Mouse (Mus musculus): ENCODE results near the gene Leo1. TPM values are rescaled to one million over a fixed set of nuclear protein-coding genes. Genes with fewer than 3 reads are reported as not detected.
"Not testable (repeated sequence)": the region's sequence is repeated elsewhere in the genome, so short reads cannot be mapped to it uniquely, and the experiment has no call there.

Gene Leo1
- polyA plus RNA-seq, 1 experiment from 2014 or later = 42.9 TPM

GRCm38 (mm10) chr9:75429040-75429439 lies 12.3 kb upstream of the Leo1 start:
- Histone ChIP-seq H3K4me3 (replicated peaks) (no peak overlapping the region), H3K27ac (no peak overlapping the region), H3K9ac (no peak overlapping the region), H3K36me3 (no peaks in the 10 kb centered on the region), H3K4me2 (no peak overlapping the region), H3K27me3 (no peaks in the 10 kb centered on the region), H3K4me1 (0 out of 2 replicates have a peak, but pooled peaks cover 5% of the 10 kb centered on the region), H3K9me3 (replicated peaks) (no peaks in the 10 kb centered on the region)
- WGBS = 80% methylated on average over 2 of the region's 2 CpGs
- no peak for ATAC-seq (replicated peaks; ENCODE audit: low FRiP score)

GRCm38 (mm10) chr9:75429657-75430056 lies 11.7 kb upstream of the Leo1 start:
- Histone ChIP-seq H3K27me3 (no peaks in the 10 kb centered on the region), H3K9me3 (replicated peaks) (no peaks in the 10 kb centered on the region), H3K27ac (no peak overlapping the region), H3K4me2 (no peak overlapping the region), H3K4me3 (replicated peaks) (no peak overlapping the region), H3K9ac (no peak overlapping the region), H3K36me3 (no peaks in the 10 kb centered on the region), H3K4me1 (0 out of 2 replicates have a peak, but pooled peaks cover 9% of the 10 kb centered on the region)
- 82% methylated on average over 1 of the region's 1 CpGs for WGBS
- no peak for ATAC-seq (replicated peaks; ENCODE audit: low FRiP score)

GRCm38 (mm10) chr9:75430822-75431621 lies 10.3 kb upstream of the Leo1 start:
- H3K9ac ChIP-seq = no peak overlapping the region
- no peak for ATAC-seq (replicated peaks; ENCODE audit: low FRiP score)
- no peaks in the 10 kb centered on the region for H3K36me3 ChIP-seq
- no peak overlapping the region for H3K27ac ChIP-seq
- H3K4me3 ChIP-seq (replicated peaks) = no peak overlapping the region
- H3K4me1 ChIP-seq = peaks cover 9% of the 10 kb centered on the region
- WGBS = 79% methylated on average over 16 of the region's 16 CpGs
- H3K4me2 ChIP-seq = no peak overlapping the region
- H3K27me3 ChIP-seq = no peaks in the 10 kb centered on the region
- H3K9me3 ChIP-seq (replicated peaks) = no peaks in the 10 kb centered on the region

GRCm38 (mm10) chr9:75432694-75433093 lies 8.6 kb upstream of the Leo1 start:
- H3K4me1 ChIP-seq = peaks cover 9% of the 10 kb centered on the region
- H3K4me3 ChIP-seq (replicated peaks) = no peak overlapping the region
- H3K27ac ChIP-seq = no peak overlapping the region
- no peak for ATAC-seq (replicated peaks; ENCODE audit: low FRiP score)
- H3K27me3 ChIP-seq = no peaks in the 10 kb centered on the region
- no peak overlapping the region for H3K4me2 ChIP-seq
- no peak overlapping the region for H3K9ac ChIP-seq
- H3K36me3 ChIP-seq = no peaks in the 10 kb centered on the region
- no peaks in the 10 kb centered on the region for H3K9me3 ChIP-seq (replicated peaks)
- WGBS = 88% methylated on average over 3 of the region's 3 CpGs

- H3K27ac ChIP-seq = no peak overlapping the region
- no peak overlapping the region for H3K4me2 ChIP-seq
- no peak overlapping the region for H3K4me3 ChIP-seq (replicated peaks)
- H3K9me3 ChIP-seq (replicated peaks) = no peaks in the 10 kb centered on the region
- 35% methylated on average over 7 of the region's 7 CpGs for WGBS
- H3K27me3 ChIP-seq = no peaks in the 10 kb centered on the region
- 0 out of 2 replicates have a peak, but pooled peaks have one; percentile 34 for ATAC-seq (replicated peaks; ENCODE audit: low FRiP score)
- H3K36me3 ChIP-seq = no peaks in the 10 kb centered on the region
- no peak overlapping the region for H3K9ac ChIP-seq
- H3K4me1 ChIP-seq = peaks cover 9% of the 10 kb centered on the region
Measured at GRCm38 (mm10) chr9:75434172-75434793, 7.0 kb upstream of the Leo1 start.

- Histone ChIP-seq H3K4me1 (peaks cover 9% of the 10 kb centered on the region), H3K27me3 (no peaks in the 10 kb centered on the region), H3K4me3 (replicated peaks) (no peak overlapping the region), H3K9me3 (replicated peaks) (no peaks in the 10 kb centered on the region), H3K36me3 (no peaks in the 10 kb centered on the region), H3K4me2 (no peak overlapping the region), H3K27ac (no peak overlapping the region), H3K9ac (no peak overlapping the region)
- no peak for ATAC-seq (replicated peaks; ENCODE audit: low FRiP score)
- 73% methylated on average over 6 of the region's 6 CpGs for WGBS
Measured at GRCm38 (mm10) chr9:75434872-75435271, 6.5 kb upstream of the Leo1 start.

GRCm38 (mm10) chr9:75435291-75435690 lies 6.0 kb upstream of the Leo1 start:
- Histone ChIP-seq H3K27ac (no peak overlapping the region), H3K4me3 (replicated peaks) (no peak overlapping the region), H3K9ac (no peak overlapping the region), H3K9me3 (replicated peaks) (no peaks in the 10 kb centered on the region), H3K4me2 (no peak overlapping the region), H3K36me3 (no peaks in the 10 kb centered on the region), H3K4me1 (peaks cover 9% of the 10 kb centered on the region), H3K27me3 (no peaks in the 10 kb centered on the region)
- ATAC-seq (replicated peaks; ENCODE audit: low FRiP score) = no peak
- WGBS = 85% methylated on average over 4 of the region's 4 CpGs

- H3K36me3 ChIP-seq = no peaks in the 10 kb centered on the region
- H3K9ac ChIP-seq = no peak overlapping the region
- WGBS = 4% methylated on average over 12 of the region's 12 CpGs
- peak overlapping the region; percentile 33 for H3K4me2 ChIP-seq
- no peak overlapping the region for H3K4me3 ChIP-seq (replicated peaks)
- peaks cover 9% of the 10 kb centered on the region for H3K4me1 ChIP-seq
- no peaks in the 10 kb centered on the region for H3K27me3 ChIP-seq
- no peaks in the 10 kb centered on the region for H3K9me3 ChIP-seq (replicated peaks)
- ATAC-seq (replicated peaks; ENCODE audit: low FRiP score) = peak; percentile 80
- 0 out of 2 replicates have a peak overlapping the region, but pooled peaks have one; percentile 54 for H3K27ac ChIP-seq
Measured at GRCm38 (mm10) chr9:75435918-75436317, 5.4 kb upstream of the Leo1 start.

GRCm38 (mm10) chr9:75437653-75438385 lies 3.5 kb upstream of the Leo1 start:
- Histone ChIP-seq H3K4me2 (no peak overlapping the region), H3K4me3 (replicated peaks) (no peak overlapping the region), H3K4me1 (peaks cover 19% of the 10 kb centered on the region), H3K9me3 (replicated peaks) (no peaks in the 10 kb centered on the region), H3K9ac (no peak overlapping the region), H3K36me3 (no peaks in the 10 kb centered on the region), H3K27me3 (no peaks in the 10 kb centered on the region), H3K27ac (no peak overlapping the region)
- WGBS = 31% methylated on average over 6 of the region's 6 CpGs
- ATAC-seq (replicated peaks; ENCODE audit: low FRiP score) = no peak

- WGBS = under 1% methylated on average over 31 of the region's 31 CpGs
- H3K4me3 ChIP-seq (replicated peaks) = peak overlapping the region; percentile 76
- no peaks in the 10 kb centered on the region for H3K9me3 ChIP-seq (replicated peaks)
Measured at GRCm38 (mm10) chr9:75441691-75442131, 387 bp downstream of the Leo1 start.

GRCm38 (mm10) chr9:75444981-75445380 lies 3.7 kb downstream of the Leo1 start:
- no peaks in the 10 kb centered on the region for H3K27me3 ChIP-seq
- ATAC-seq (replicated peaks; ENCODE audit: low FRiP score) = no peak
- peaks cover 54% of the 10 kb centered on the region for H3K36me3 ChIP-seq
- H3K4me3 ChIP-seq (replicated peaks) = no peak overlapping the region
- H3K4me2 ChIP-seq = no peak overlapping the region
- H3K9ac ChIP-seq = no peak overlapping the region
- peaks cover 12% of the 10 kb centered on the region for H3K4me1 ChIP-seq
- H3K27ac ChIP-seq = no peak overlapping the region
- H3K9me3 ChIP-seq (replicated peaks) = no peaks in the 10 kb centered on the region
- 87% methylated on average over 15 of the region's 15 CpGs for WGBS

More at GRCm38 (mm10) chr9:75441691-75442131, 387 bp downstream of the Leo1 start:
- Histone ChIP-seq H3K9ac (peak overlapping the region; percentile 78), H3K4me2 (peak overlapping the region; percentile 71), H3K27me3 (no peaks in the 10 kb centered on the region), H3K4me1 (peaks cover 12% of the 10 kb centered on the region), H3K36me3 (peaks cover 22% of the 10 kb centered on the region), H3K27ac (peak overlapping the region; percentile 83)
- peak; percentile 90 for ATAC-seq (replicated peaks; ENCODE audit: low FRiP score)

- not testable (repeated sequence) for H3K4me3 ChIP-seq (replicated peaks); H3K9me3 ChIP-seq (replicated peaks); H3K9ac ChIP-seq; H3K4me2 ChIP-seq; H3K27me3 ChIP-seq; H3K27ac ChIP-seq; ATAC-seq (replicated peaks; ENCODE audit: low FRiP score)
- 85% methylated on average over 10 of the region's 10 CpGs for WGBS
- peaks cover 12% of the 10 kb centered on the region for H3K4me1 ChIP-seq
- H3K36me3 ChIP-seq = peaks cover 66% of the 10 kb centered on the region
Measured at GRCm38 (mm10) chr9:75446574-75446973, 5.2 kb downstream of the Leo1 start.
